Mouse (Mus musculus): Measurements from ENCODE around the gene Fam178b. TPM values are rescaled to one million over a fixed set of nuclear protein-coding genes. Genes with fewer than 3 reads are reported as not detected.

The Fam178b gene
- total and polyA plus RNA-seq, 2 experiments from 2014 or later: 0.41 TPM; not detected in 1

GRCm38 (mm10) chr1:36658621-36659399 lies 24.2 kb downstream of the Fam178b start:
- TF ChIP-seq CTCF (IDR thresholded peaks at IDR 0.05; ENCODE audit: low read depth): no peak
- Histone ChIP-seq H3K36me3 (ENCODE audit: insufficient read depth, low read length) (no peaks in the 10 kb centered on the region), H3K27ac (no peak overlapping the region), H3K4me3 (ENCODE audit: low read length) (no peak overlapping the region), H3K9ac (replicated peaks; ENCODE audit: low read length) (no peak overlapping the region), H3K4me1 (ENCODE audit: insufficient read depth, low read length) (no peaks in the 10 kb centered on the region), H3K9me3 (ENCODE audit: low read length) (no peaks in the 10 kb centered on the region), H3K27me3 (ENCODE audit: insufficient read depth, low read length) (no peaks in the 10 kb centered on the region), H3K4me2 (ENCODE audit: low read depth, low read length) (no peak overlapping the region)
- no peak for ATAC-seq
- no peak for DNase-seq (ENCODE audit: low spot score)
- WGBS: 87% methylated on average over 7 of the region's 7 CpGs

GRCm38 (mm10) chr1:36657658-36658415 lies 25.1 kb downstream of the Fam178b start:
- Histone ChIP-seq H3K9ac (replicated peaks; ENCODE audit: low read length) (no peak overlapping the region), H3K4me2 (ENCODE audit: low read depth, low read length) (no peak overlapping the region), H3K4me3 (ENCODE audit: low read length) (no peak overlapping the region), H3K27me3 (ENCODE audit: insufficient read depth, low read length) (no peaks in the 10 kb centered on the region), H3K27ac (no peak overlapping the region), H3K36me3 (ENCODE audit: insufficient read depth, low read length) (no peaks in the 10 kb centered on the region), H3K9me3 (ENCODE audit: low read length) (no peaks in the 10 kb centered on the region), H3K4me1 (ENCODE audit: insufficient read depth, low read length) (no peaks in the 10 kb centered on the region)
- ATAC-seq (no peak), DNase-seq (ENCODE audit: low spot score) (no peak)
- TF ChIP-seq CTCF (IDR thresholded peaks at IDR 0.05; ENCODE audit: low read depth): no peak
- WGBS: 78% methylated on average over 4 of the region's 4 CpGs

DNA sequence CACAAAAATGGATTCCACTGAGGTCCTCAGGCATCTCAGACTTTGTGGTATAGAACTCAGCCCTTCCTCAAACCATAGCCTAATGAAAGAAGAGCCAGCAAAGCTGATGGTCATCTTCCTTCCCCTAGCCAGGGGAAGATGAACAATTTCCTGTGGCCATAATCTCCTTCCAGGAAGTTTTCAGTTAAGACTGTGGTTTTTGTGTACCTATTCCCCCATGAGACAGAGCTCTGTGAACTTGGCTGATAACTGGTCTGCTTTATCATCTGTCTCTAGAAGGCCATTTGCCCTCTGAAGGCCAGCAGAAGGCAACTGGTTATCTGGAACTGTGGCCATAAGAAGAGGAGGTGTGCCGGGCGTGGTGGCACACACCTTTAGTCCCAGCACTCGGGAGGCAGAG lies 26.8 kb downstream of the Fam178b start:
- H3K27me3 ChIP-seq (ENCODE audit: insufficient read depth, low read length): no peaks in the 10 kb centered on the region
- TF ChIP-seq CTCF (IDR thresholded peaks at IDR 0.05; ENCODE audit: low read depth): no peak
- no peak overlapping the region for H3K27ac ChIP-seq
- 90% methylated on average over 3 of the region's 3 CpGs for WGBS
- H3K4me2 ChIP-seq (ENCODE audit: low read depth, low read length): no peak overlapping the region
- no peaks in the 10 kb centered on the region for H3K4me1 ChIP-seq (ENCODE audit: insufficient read depth, low read length)
- no peak overlapping the region for H3K4me3 ChIP-seq (ENCODE audit: low read length)
- DNase-seq (ENCODE audit: low spot score) (no peak), ATAC-seq (no peak)
- H3K36me3 ChIP-seq (ENCODE audit: insufficient read depth, low read length): no peaks in the 10 kb centered on the region
- H3K9me3 ChIP-seq (ENCODE audit: low read length): no peaks in the 10 kb centered on the region
- H3K9ac ChIP-seq (replicated peaks; ENCODE audit: low read length): no peak overlapping the region

- Histone ChIP-seq H3K9me3 (ENCODE audit: low read length) (no peaks in the 10 kb centered on the region), H3K4me2 (ENCODE audit: low read depth, low read length) (no peak overlapping the region), H3K27me3 (ENCODE audit: insufficient read depth, low read length) (no peaks in the 10 kb centered on the region), H3K27ac (no peak overlapping the region), H3K4me1 (ENCODE audit: insufficient read depth, low read length) (no peaks in the 10 kb centered on the region), H3K9ac (replicated peaks; ENCODE audit: low read length) (no peak overlapping the region), H3K36me3 (ENCODE audit: insufficient read depth, low read length) (no peaks in the 10 kb centered on the region), H3K4me3 (ENCODE audit: low read length) (no peak overlapping the region)
- ATAC-seq (no peak), DNase-seq (ENCODE audit: low spot score) (no peak)
- no peak for TF ChIP-seq CTCF (IDR thresholded peaks at IDR 0.05; ENCODE audit: low read depth)
- WGBS: 77% methylated on average over 5 of the region's 5 CpGs
These were observed 27.9 kb downstream of the Fam178b start for GRCm38 (mm10) chr1:36655039-36655438.

- Histone ChIP-seq H3K27me3 (ENCODE audit: insufficient read depth, low read length) (no peaks in the 10 kb centered on the region), H3K4me1 (ENCODE audit: insufficient read depth, low read length) (peaks cover 8% of the 10 kb centered on the region; the same call in 1 of the 2 replicates), H3K36me3 (ENCODE audit: insufficient read depth, low read length) (no peaks in the 10 kb centered on the region), H3K27ac (no peak overlapping the region), H3K9me3 (ENCODE audit: low read length) (no peaks in the 10 kb centered on the region), H3K9ac (replicated peaks; ENCODE audit: low read length) (no peak overlapping the region), H3K4me3 (ENCODE audit: low read length) (no peak overlapping the region), H3K4me2 (ENCODE audit: low read depth, low read length) (no peak overlapping the region)
- DNase-seq (ENCODE audit: low spot score): peak; percentile 23
- 35% methylated on average over 5 of the region's 5 CpGs for WGBS
- no peak for ATAC-seq
- TF ChIP-seq CTCF (IDR thresholded peaks at IDR 0.05; ENCODE audit: low read depth): 0 out of 2 replicates have a peak, but pooled peaks have one; percentile 12
These were observed 35.4 kb downstream of the Fam178b start for GRCm38 (mm10) chr1:36647631-36648030.

DNA sequence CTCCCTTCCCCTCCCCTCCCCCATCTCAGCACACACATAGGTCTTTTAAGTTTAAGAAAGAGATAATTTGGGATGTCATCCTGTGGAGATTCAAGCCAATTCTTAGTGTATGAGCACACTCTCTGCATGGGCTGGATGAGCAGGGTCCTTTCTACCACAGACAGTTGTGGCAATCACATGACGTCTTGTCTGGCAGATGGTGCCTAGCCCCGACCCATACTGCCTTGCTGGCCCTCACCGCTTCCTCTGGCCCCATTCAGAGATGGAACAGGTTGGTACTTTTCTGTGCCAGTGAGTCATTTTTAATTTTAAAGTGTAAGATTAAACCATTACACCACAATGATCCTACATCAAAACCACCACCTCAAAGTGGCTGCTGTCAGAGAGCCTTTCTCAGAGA lies 36.7 kb downstream of the Fam178b start:
- Histone ChIP-seq H3K9ac (replicated peaks; ENCODE audit: low read length) (no peak overlapping the region), H3K27me3 (ENCODE audit: insufficient read depth, low read length) (no peaks in the 10 kb centered on the region), H3K27ac (no peak overlapping the region), H3K36me3 (ENCODE audit: insufficient read depth, low read length) (no peaks in the 10 kb centered on the region), H3K9me3 (ENCODE audit: low read length) (no peaks in the 10 kb centered on the region), H3K4me3 (ENCODE audit: low read length) (no peak overlapping the region), H3K4me2 (ENCODE audit: low read depth, low read length) (no peak overlapping the region), H3K4me1 (ENCODE audit: insufficient read depth, low read length) (peaks cover 8% of the 10 kb centered on the region; the same call in 1 of the 2 replicates)
- DNase-seq (ENCODE audit: low spot score) (no peak), ATAC-seq (0 out of 2 replicates have a peak, but pooled peaks have one; percentile 29)
- WGBS: 45% methylated on average over 3 of the region's 3 CpGs
- no peak for TF ChIP-seq CTCF (IDR thresholded peaks at IDR 0.05; ENCODE audit: low read depth)
